Mouse (Mus musculus): ENCODE data around the gene Hs6st3.

DNA sequence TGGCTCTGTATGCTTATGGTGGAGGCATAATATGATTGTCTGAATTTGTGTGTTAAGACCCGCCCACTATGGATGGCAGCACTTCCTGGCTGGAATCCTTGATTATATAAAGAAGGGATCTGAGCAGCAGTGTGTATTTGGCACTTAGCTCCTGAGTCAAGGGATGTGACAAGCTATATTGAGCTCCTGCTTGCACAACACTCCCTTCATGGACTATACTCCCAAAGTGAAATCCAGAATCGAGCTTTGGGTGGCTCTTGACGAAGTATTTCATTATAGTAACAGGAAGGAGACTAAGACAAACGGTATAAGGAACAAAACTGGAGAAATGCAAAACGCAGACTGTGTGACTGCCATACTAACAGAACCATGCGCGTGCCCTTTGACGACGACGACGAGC lies 660.4 kb downstream of the Hs6st3 start:
- no peak for TF ChIP-seq CTCF (IDR thresholded peaks at IDR 0.05; ENCODE audit: low read depth)
- no peak for TF ChIP-seq EP300 (IDR thresholded peaks at IDR 0.05; ENCODE audit: low read depth)
